Mouse (Mus musculus): ENCODE measurements around the gene Tmem190.
"Not testable (repeated sequence)": the region's sequence is repeated elsewhere in the genome, so short reads cannot be mapped to it uniquely, and the experiment has no call there.

The Tmem190 gene

GRCm38 (mm10) chr7:4813105-4813791 is 30.5 kb downstream of the Tmem190 start:
- DNase-seq (ENCODE audit: inconsistent ontology term), result no peak

DNA sequence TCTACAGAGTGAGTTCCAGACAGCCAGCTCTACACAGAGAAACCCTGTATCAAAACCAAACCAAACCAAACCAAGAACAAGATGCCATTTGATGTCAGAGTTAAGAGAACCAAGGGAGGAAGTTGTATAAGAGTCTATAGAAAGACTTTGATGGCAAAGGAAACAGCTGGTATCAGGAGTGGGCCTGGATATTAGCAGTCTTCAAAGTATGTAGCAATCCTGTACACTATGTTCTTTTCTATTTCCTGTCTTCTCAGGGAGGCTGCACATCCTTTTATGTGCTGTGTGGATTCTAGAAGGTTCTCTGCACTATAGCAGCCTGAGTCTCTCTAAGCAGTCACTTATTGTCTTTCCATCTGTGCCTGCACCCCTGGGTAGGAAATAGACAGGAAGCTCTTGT is 33.8 kb downstream of the Tmem190 start:
- DNase-seq (ENCODE audit: inconsistent ontology term), result no peak

GRCm38 (mm10) chr7:4820925-4821324 is 38.2 kb downstream of the Tmem190 start:
- DNase-seq (ENCODE audit: inconsistent ontology term), result not testable (repeated sequence)

DNA sequence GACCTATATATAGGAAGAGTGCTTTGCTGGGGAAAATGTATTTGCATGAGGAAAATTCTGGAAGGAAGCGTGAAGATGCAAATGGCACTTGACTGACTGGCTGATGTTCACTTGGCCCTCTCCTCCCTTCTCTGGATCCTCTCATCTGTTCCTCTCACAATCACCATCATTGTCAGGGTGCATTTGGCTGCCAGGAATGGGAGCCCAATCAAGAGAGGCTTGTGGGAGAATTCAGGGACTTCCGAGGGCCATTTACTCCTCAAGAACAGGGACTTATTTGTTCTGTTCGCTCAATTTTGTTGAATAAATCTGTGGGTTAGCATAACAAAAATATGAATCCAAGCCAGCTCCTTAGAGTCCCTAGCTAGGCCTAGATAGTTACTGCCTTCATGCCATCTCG is 39.0 kb downstream of the Tmem190 start:
- DNase-seq (ENCODE audit: inconsistent ontology term), result peak; percentile 63

DNA sequence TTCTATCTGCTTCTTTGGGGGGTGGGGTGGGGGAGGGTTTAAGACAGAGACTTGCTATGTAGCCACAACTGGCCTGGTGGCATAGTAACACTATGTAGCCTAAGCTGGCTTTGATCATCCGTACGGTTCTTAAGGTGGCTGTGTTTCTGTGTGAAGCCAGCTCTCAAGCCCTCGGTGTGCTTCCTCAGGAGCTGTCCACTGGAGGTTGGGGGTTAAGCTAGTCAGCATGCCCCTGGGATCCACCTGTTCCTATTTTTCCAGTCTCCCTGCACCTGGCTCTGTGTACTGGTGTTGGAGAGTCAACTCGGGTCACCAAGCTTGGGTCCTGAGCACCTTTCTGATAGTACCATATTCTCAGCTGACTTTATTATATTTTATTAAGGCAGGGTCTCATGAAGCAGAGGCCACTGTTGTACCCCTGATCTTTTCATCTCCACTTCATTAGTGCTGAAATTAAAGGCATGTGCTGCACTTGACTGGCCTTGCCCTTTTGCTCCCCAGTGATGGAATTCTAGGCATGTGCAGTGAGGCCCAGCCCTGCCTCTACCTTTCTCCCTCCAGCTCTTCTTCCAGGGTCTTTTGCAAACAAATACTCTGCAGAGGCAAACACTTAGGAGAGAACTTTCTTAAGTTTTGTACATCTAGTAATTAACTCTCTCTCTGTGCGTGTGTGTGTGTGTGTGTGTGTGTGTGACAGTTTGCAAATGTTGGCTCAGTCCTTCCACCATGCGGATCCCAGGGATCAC is 39.6 kb downstream of the Tmem190 start:
- DNase-seq (ENCODE audit: inconsistent ontology term), result no peak

DNA sequence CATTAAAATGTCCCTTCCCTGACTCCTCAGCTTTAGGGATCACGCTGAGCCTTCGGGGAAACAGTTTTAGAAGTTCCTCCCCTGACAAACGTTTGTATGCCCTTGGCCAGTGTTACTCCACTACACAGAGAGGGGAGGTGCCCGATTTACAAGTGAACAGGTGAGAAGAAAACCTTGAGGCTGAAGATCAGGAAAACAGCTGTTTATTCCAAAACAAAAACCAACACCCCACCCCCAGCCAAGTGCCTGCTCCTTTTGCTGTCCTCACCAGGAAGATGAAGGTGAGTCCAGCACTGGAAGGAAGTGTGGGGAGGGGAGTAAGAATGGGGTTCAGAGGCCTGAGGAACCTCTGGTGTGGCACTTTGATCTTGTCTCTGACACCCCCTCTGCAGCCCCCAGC is 42.6 kb downstream of the Tmem190 start:
- no peak for DNase-seq (ENCODE audit: inconsistent ontology term)

DNA sequence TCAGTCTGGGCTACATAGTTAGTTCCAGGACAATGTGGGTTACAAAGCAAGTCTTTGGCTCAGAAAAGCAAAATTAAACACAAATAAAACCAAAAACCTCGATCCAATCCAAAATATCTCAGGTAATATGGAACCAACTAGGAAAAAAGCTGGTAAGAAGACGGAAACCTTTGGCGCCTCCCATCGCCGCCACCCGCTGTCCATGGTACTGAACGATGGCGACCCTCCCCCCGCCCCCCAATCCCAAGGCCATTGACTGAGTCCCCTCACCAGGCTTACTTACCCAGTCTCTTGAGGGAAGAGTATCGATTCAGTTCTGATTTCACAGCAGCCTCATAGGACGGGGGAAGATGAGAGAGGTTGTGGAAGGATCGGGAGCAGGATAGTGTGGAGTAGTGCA is 47.7 kb downstream of the Tmem190 start:
- DNase-seq (ENCODE audit: inconsistent ontology term), result no peak

All from Muller cell, postnatal 12 days (primary cell).